Mouse (Mus musculus) gastrocnemius, adult 2 months (tissue): ENCODE data around the gene Vwa1. TPM values are rescaled to one million over a fixed set of nuclear protein-coding genes. Genes with fewer than 3 reads are reported as not detected.

Experiments
- DNase-seq: peaks from one replicate; pipeline ENCODE4 v3.0.0; 2022
- H3K27ac ChIP-seq: fragments of 200-600 bp; 2 replicates; pipeline ENCODE4 v1.8.1; 2022; ENCODE audit warnings: mild to moderate bottlenecking
- H3K4me3 ChIP-seq: fragments of 200-600 bp; 2 replicates; pipeline ENCODE4 v1.8.1; 2022; ENCODE audit warnings: mild to moderate bottlenecking, moderate library complexity
- CTCF ChIP-seq: fragments of 200-600 bp; IDR thresholded peaks from 2 replicates; pipeline ENCODE4 v1.8.1; 2022; ENCODE audit warnings: antibody characterized with exemption, mild to moderate bottlenecking, moderate library complexity
- intact Hi-C: fragments of 180-260 bp; cut with DNase I; formaldehyde crosslinking; loops from one replicate; pipeline ENCODE4 v1.15.1; 2025
- microRNA-seq: library from miRNA; unstranded; fragments of <30 nt; microRNA quantifications from one replicate; pipeline ENCODE4 v1.2.0, GENCODE M21; 2021
- total RNA-seq, 2 experiments: library from RNA; stranded (reverse); gene quantifications; 2 replicates each; pipeline ENCODE4 v1.2.3; 2021

Gene Vwa1
- total RNA-seq, 2 experiments from 2014 or later: 4.8 to 7.4 TPM

DNA sequence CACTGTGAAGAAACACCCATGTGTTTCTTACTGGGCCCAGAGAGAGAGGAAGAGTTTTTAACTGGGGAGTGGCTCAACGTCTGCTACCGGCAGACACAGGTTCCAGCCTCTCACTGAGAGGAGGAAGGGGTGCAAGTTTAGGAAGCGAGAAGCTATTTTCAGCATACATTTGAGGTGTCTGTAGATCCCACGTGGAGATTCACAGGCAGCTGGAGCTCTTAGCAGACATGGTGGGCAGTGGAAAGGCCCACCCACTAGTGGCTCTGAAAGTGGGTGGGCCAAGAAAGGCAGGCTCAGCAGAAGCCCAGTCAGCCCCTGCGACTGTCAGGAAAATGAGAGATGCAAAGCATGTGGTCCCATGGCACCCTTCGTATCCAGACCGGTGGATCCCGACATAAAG, 36.2 kb downstream of the Vwa1 start:
- no peak for DNase-seq
- no peak overlapping the region for H3K27ac ChIP-seq
- TF ChIP-seq CTCF: no peak
- intact Hi-C loops: no loop called here
- H3K4me3 ChIP-seq: no peak overlapping the region

DNA sequence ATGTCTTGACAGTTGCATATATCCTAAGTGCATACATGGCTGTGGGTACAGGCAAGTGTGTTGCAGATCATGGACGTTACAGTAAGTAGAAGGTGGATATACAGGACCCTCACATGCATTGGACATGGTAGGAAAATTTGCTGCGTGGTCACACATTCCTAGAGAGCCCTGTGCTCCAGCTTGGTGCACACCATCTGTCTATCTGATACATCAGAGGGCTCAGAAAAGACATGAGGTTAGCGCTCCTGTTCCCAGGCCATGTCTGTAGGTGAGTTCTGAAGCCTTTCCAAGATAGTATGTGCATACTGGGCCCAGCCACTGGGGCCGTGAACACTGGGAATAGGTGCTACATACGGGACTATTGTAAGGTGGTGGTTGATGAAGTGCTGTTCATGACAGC, 38.1 kb downstream of the Vwa1 start:
- peak; percentile 6 for DNase-seq
- intact Hi-C loops: no loop called here

DNA sequence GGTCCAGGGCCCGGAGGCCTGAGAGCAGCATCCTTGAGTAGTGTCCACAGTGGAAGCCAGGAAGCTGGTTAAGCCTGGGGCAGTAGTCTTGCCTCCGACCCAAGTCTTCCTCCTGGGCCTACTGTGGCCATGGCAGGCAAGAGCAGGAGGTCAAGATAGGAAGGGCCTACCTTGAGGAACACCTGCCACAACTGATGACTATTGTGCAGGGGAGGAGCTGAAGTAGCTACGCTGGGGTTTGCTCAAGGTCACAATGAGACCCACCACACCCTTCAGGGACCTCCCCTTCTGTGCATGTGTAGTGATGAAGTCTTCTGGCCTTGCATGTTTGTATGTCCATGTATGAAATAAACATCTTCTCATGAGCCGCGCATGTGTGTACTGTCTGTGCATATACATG, 38.7 kb downstream of the Vwa1 start:
- DNase-seq: no peak
- H3K4me3 ChIP-seq: peak overlapping the region; percentile 90
- no peak for TF ChIP-seq CTCF
- intact Hi-C loops: no loop called here
- peak overlapping the region; percentile 92 for H3K27ac ChIP-seq

More for the DNA sequence above, 38.1 kb downstream of the Vwa1 start:
- TF ChIP-seq CTCF: no peak
- H3K27ac ChIP-seq: no peak overlapping the region
- H3K4me3 ChIP-seq: no peak overlapping the region

DNA sequence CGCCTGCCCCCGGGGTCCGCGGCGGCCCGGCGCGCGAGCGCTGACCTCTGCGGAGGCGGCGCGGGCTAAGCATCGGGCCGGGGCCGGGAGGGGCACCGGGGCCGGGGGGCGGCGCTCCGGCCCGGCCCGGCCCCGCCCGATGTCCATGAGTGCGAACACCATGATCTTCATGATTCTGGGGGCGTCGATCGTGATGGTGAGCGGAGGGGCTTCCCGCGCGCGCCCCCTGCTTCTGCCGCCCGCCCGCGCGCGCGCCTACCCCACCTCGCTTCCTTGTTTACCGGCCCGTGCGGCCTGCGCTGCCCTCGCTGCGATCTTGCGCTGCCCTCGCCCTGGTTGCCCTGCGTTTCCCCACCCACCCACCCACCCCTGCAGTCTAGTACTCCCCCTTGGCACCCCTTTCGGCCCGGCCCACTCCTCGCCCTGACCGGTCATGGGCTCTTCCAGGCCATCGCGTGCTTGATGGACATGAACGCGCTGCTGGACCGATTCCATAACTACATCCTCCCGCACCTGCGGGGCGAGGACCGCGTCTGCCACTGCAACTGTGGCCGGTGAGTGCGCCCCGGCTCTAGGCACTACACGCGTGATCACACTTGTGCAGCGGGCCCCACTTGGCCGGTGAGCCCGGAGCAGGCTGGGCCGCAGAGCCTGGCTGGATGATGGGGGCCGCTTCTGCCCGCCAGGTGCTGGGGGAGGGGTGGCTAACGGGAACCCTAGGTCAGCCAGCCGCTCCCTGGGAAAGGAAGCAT, 39.4 kb downstream of the Vwa1 start:
- 0 out of 2 replicates have a peak, but pooled peaks have one; percentile 5 for TF ChIP-seq CTCF
- intact Hi-C loops: no loop called here
- peak; percentile 62 for DNase-seq

DNA sequence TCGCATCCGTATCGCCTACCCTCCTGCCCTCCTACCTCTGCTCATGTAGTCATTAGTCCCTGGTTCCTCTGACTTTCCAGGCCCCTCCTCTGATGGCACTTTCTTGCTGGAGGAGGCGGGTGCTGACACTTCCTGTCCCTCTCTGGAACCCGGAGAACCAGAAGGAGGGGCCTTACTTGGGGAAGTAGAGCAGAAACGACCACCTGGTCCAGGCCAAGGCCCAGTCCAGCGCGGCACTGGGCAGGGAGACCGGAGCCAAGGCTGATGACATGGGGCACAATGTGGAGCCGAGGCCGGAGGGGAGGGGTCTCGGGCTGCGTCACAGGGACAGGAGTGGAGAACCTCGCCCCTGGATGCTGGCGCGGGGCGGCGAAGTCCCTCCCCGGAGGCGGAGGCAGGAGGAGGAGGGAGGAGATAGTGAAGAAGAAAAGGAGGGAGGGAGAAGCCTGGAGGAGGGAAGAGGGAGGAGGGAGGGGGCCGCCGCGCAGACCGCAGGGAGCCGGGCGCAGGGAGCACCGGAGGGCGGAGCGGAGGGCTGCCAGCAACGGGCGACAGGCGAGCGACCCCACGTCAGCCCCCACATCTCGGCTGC, 40.1 kb downstream of the Vwa1 start, which contains the start of gene Tmem240:
Gene Tmem240, plus strand, starts transcription at position 451 of the 592 bp plus-strand sequence.
- no peak for TF ChIP-seq CTCF
- peak; percentile 93 for DNase-seq
- Histone ChIP-seq H3K4me3 (peak within 1 kb of the TSS; percentile 90), H3K27ac (peak within 1 kb of the TSS; percentile 92)
- intact Hi-C loops: no loop called here

More for the DNA sequence above, 39.4 kb downstream of the Vwa1 start:
- H3K27ac ChIP-seq: peak overlapping the region; percentile 92
- H3K4me3 ChIP-seq: peak overlapping the region; percentile 90

DNA sequence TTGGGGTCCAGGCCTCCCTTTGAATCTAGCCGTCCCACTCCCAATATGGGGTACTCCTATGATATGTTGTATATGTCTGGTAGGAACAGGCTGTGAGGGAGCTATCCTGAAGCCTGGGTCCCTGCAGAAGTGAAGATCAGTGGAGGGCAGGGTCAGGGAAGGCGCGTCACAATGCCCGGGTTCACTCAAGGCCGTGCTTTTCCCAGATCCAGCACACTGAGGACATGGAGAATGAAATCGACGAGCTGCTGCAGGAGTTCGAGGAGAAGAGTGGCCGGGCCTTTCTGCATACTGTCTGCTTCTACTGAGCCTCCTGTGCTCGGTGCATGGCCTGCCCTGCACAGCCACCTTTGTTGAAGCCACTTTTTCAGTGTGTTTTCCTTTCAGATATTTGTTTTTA, 41.2 kb downstream of the Vwa1 start:
- Histone ChIP-seq H3K4me3 (peak overlapping the region; percentile 9; the same call in 1 of the 2 replicates), H3K27ac (no peak overlapping the region; the same call in 1 of the 2 replicates)
- peak; percentile 15 for DNase-seq
- intact Hi-C loops: no loop called here
- TF ChIP-seq CTCF: no peak

DNA sequence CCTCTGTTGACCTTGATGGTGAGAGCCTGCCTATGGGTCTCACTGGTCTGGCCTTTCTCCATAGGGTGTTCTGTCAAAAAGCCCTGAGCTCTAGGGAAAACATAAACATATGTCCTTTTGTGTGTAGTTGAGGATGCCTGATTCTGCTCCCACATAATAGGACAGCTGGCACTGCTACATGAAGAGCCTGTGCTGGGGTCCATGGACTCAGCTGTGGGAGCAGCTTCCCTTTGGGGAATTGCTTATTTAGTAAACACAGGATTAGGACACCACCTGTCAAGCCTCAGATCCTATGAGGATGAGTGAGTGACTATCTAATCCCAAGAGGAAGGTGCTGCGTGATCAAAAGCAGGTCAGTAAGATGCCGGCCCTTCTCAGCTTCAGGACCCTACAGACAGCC, 46.5 kb downstream of the Vwa1 start:
- TF ChIP-seq CTCF: no peak

DNA sequence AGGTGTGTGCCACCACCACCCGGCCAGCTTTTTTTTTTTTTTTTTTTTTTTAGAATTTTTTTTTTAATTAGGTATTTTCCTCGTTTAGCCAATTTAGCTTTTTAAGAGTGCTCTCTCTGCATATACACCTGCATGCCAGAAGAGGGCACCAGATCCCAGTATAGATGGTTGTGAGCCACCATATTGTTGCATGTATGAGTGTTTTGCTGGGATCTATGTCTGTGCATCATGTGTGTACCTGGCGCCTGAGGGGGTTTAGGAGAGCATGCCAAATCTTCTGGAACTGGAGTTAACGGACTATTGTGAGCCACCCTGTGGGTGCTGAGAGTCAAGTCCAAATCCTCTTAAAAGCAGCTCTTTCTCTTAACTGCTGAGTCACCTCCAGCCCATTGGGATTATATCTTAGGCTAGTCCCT, 52.8 kb downstream of the Vwa1 start:
- Histone ChIP-seq H3K27ac (no peak overlapping the region; the same call in 1 of the 2 replicates), H3K4me3 (no peak overlapping the region)
- DNase-seq: no peak
- intact Hi-C loops: loop anchor here (5.0 kb wide), 1 partner anchor 51 kb away; the partner anchor contains the start of gene Vwa1
- TF ChIP-seq CTCF: peak; percentile 74

More for the DNA sequence above, 46.5 kb downstream of the Vwa1 start:
- intact Hi-C loops: no loop called here
- DNase-seq: peak; percentile 6
- H3K27ac ChIP-seq: no peak overlapping the region
- H3K4me3 ChIP-seq: no peak overlapping the region

Small RNA genes within 50 kb of the gene (microRNA-seq; reads per million reads assigned to microRNA genes)
- gene Gm27743: not detected

Other genes with a start within 250 kb of the Vwa1 start
- gene Nadk, start 212.3 kb downstream of the Vwa1 start, total RNA-seq: 10 to 100 TPM; 16.4 to 21.5 TPM
- 1 to 10 TPM; 3.3 to 5.7 TPM for gene Slc35e2, start 173.3 kb downstream of the Vwa1 start, total RNA-seq
- 10 to 100 TPM; 28.4 to 32.0 TPM for gene Cdk11b, start 149.8 kb downstream of the Vwa1 start, total RNA-seq
- gene Gm10563, start 129.3 kb downstream of the Vwa1 start, total RNA-seq: not detected
- gene Mmp23, start 121.3 kb downstream of the Vwa1 start, total RNA-seq: 1 to 10 TPM in 1 of 2 experiments, under 1 TPM in 1; 0.64 to 3.0 TPM
- gene Mib2, start 105.5 kb downstream of the Vwa1 start, total RNA-seq: 10 to 100 TPM; 17.7 to 19.8 TPM
- 1 to 10 TPM; 1.0 to 1.5 TPM for gene Fndc10, start 80.4 kb downstream of the Vwa1 start, total RNA-seq
- gene Ssu72, start 69.9 kb downstream of the Vwa1 start, total RNA-seq: 10 to 100 TPM; 42.3 to 44.5 TPM
- gene Tmem240, start 39.9 kb downstream of the Vwa1 start, total RNA-seq: under 1 TPM; 0.41 to 0.67 TPM
- 10 to 100 TPM; 25.4 to 35.3 TPM for gene Atad3a, start 13.6 kb downstream of the Vwa1 start, total RNA-seq
- 1 to 10 TPM in 1 of 2 experiments, under 1 TPM in 1; 0.66 to 1.1 TPM for gene Tmem88b, start 11.2 kb upstream of the Vwa1 start, total RNA-seq
- gene Ankrd65, start 15.7 kb upstream of the Vwa1 start, total RNA-seq: not detected
- gene Mrpl20, start 28.2 kb upstream of the Vwa1 start, total RNA-seq: 10 to 100 TPM; 39.0 to 52.7 TPM
- 10 to 100 TPM; 26.4 to 27.0 TPM for gene Ccnl2, start 37.8 kb upstream of the Vwa1 start, total RNA-seq
- 10 to 100 TPM; 74.0 to 89.8 TPM for gene Aurkaip1, start 56.6 kb upstream of the Vwa1 start, total RNA-seq
- 10 to 100 TPM; 26.4 to 31.3 TPM for gene Mxra8, start 65.0 kb upstream of the Vwa1 start, total RNA-seq
- 100 to 1,000 TPM; 116 to 122 TPM for gene Dvl1, start 72.7 kb upstream of the Vwa1 start, total RNA-seq
- under 1 TPM; 0.11 to 0.23 TPM for gene Tas1r3, start 88.7 kb upstream of the Vwa1 start, total RNA-seq
- gene Cptp, start 94.7 kb upstream of the Vwa1 start, total RNA-seq: 10 to 100 TPM; 13.6 to 18.0 TPM
- gene Ints11, start 94.8 kb upstream of the Vwa1 start, total RNA-seq: 10 to 100 TPM; 14.9 to 17.3 TPM
- gene Pusl1, start 117.1 kb upstream of the Vwa1 start, total RNA-seq: 10 to 100 TPM; 10.5 to 13.4 TPM
- 1 to 10 TPM; 7.5 to 8.0 TPM for gene Acap3, start 117.1 kb upstream of the Vwa1 start, total RNA-seq
- gene Ube2j2, start 169.1 kb upstream of the Vwa1 start, total RNA-seq: 10 to 100 TPM; 62.8 to 64.5 TPM
- gene C1qtnf12, start 187.6 kb upstream of the Vwa1 start, total RNA-seq: 10 to 100 TPM; 15.1 to 18.5 TPM
- gene B3galt6, start 218.0 kb upstream of the Vwa1 start, total RNA-seq: 1 to 10 TPM in 1 of 2 experiments, under 1 TPM in 1; 0.92 to 2.0 TPM
- 10 to 100 TPM; 75.7 to 81.5 TPM for gene Sdf4, start 218.2 kb upstream of the Vwa1 start, total RNA-seq
- 1 to 10 TPM in 1 of 2 experiments, under 1 TPM in 1; 0.75 to 2.1 TPM for gene Tnfrsf4, start 239.1 kb upstream of the Vwa1 start, total RNA-seq